Mouse (Mus musculus): Measurements from ENCODE around the gene Adap2. TPM values are rescaled to one million over a fixed set of nuclear protein-coding genes. Genes with fewer than 3 reads are reported as not detected.

Gene Adap2
- total and polyA plus RNA-seq, 3 experiments = 0.49 TPM; not detected in 2

GRCm38 (mm10) chr11:80190280-80190679 is 36.4 kb downstream of the Adap2 start:
- TF ChIP-seq ELF1 (IDR thresholded peaks at IDR 0.05; ENCODE audit: low read depth, low read length) = no peak
- TF ChIP-seq MYC (IDR thresholded peaks at IDR 0.05; ENCODE audit: low read depth, low read length) = no peak
- TF ChIP-seq UBTF (IDR thresholded peaks at IDR 0.05; ENCODE audit: low read depth, low read length) = no peak
- no peak for TF ChIP-seq ZKSCAN1 (IDR thresholded peaks at IDR 0.05; ENCODE audit: borderline replicate concordance, low read depth, low read length)
- no peak for TF ChIP-seq CHD1 (IDR thresholded peaks at IDR 0.05; ENCODE audit: low read depth, low read length)
- TF ChIP-seq JUN (IDR thresholded peaks at IDR 0.05; ENCODE audit: insufficient read depth, low read depth, low read length) = no peak
- Histone ChIP-seq H3K27me3 (replicated peaks) (no peaks in the 10 kb centered on the region), H3K27ac (ENCODE audit: insufficient read depth, low read depth) (no peak overlapping the region), H3K79me2 (replicated peaks; ENCODE audit: control insufficient read depth, extremely low read depth, insufficient read depth, poor library complexity, severe bottlenecking) (no peaks in the 10 kb centered on the region), H3K4me3 (replicated peaks in 1 of 3; ENCODE audit: low read depth in 2 of 3, low read length in 2 of 3, poor library complexity in 1 of 3) (no peak overlapping the region), H3K9ac (ENCODE audit: insufficient read depth, low read depth) (no peak overlapping the region), H3K4me1 (ENCODE audit: control insufficient read depth in 1 of 2, insufficient read depth in 2 of 2) (peaks cover 0 to 9% of the 10 kb centered on the region in 2 experiments; a peak in 2 of 4 replicates), H3K4me2 (ENCODE audit: insufficient read depth, low read depth, poor library complexity, severe bottlenecking) (no peak overlapping the region), H3K36me3 (replicated peaks in 1 of 2; ENCODE audit: control insufficient read depth in 1 of 2, insufficient read depth in 1 of 2, low read length in 1 of 2) (peaks cover 39 to 67% of the 10 kb centered on the region in 2 experiments), H3K9me3 (replicated peaks; ENCODE audit: low read length) (peaks cover 14% of the 10 kb centered on the region)
- DNase-seq (ENCODE audit: extremely low read depth) = no peak
- dilution Hi-C loops (cut with MboI; ENCODE audit: extremely low pct_ligation_motif_present, extremely low pct_unique_long_range_greater_than_20kb, low sequenced_read_pairs) (no loop called here), in situ Hi-C loops (cut with MboI; ENCODE audit: low pct_ligation_motif_present, low pct_unique_long_range_greater_than_20kb, low sequenced_read_pairs) (no loop called here)

DNA sequence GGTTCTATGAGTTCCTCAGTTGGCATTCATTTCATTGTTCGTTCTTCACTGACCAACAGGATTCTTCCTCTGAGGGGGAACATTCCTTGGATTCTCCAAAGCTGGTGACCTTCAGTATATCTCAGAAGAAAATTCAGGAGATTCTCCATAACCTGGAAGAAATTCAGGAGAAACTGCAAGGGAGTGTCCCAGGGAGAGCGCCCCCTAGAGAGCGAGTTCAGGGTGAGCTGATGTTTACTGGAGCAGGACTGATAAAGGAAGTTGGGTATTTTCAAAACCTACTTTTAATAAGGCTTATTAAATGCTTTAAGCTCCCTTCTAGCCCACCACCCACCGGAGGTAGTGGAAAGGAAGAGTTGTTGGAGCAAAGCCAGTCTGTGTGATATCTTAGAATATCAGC is 39.9 kb downstream of the Adap2 start:
- TF ChIP-seq CTCF (conservative IDR thresholded peaks at IDR 0.05 in 1 of 2, IDR thresholded peaks at IDR 0.05 in 1 of 2; ENCODE audit: low read depth in 2 of 2, low read length in 2 of 2) (peak in 1 of 2 experiments; percentile 46; a peak in 3 of 4 replicates), USF2 (conservative IDR thresholded peaks at IDR 0.05; ENCODE audit: low read depth, low read length) (no peak)
- no peaks in the 10 kb centered on the region; a peak in 1 of 4 replicates for H3K4me1 ChIP-seq (ENCODE audit: control insufficient read depth in 1 of 2, insufficient read depth in 2 of 2)
- no peaks in the 10 kb centered on the region for H3K79me2 ChIP-seq (replicated peaks; ENCODE audit: control insufficient read depth, extremely low read depth, insufficient read depth, poor library complexity, severe bottlenecking)
- H3K36me3 ChIP-seq (replicated peaks in 1 of 2; ENCODE audit: control insufficient read depth in 1 of 2, insufficient read depth in 1 of 2, low read length in 1 of 2) = peaks cover 36 to 86% of the 10 kb centered on the region in 2 experiments
- no peaks in the 10 kb centered on the region for H3K27me3 ChIP-seq (replicated peaks)
- H3K9me3 ChIP-seq (replicated peaks; ENCODE audit: low read length) = peaks cover 11% of the 10 kb centered on the region
- H3K4me3 ChIP-seq (replicated peaks in 1 of 3; ENCODE audit: low read depth in 2 of 3, low read length in 2 of 3, poor library complexity in 1 of 3) = no peak overlapping the region
- in situ Hi-C loops (cut with MboI; ENCODE audit: low pct_ligation_motif_present, low pct_unique_long_range_greater_than_20kb, low sequenced_read_pairs) = no loop called here
- dilution Hi-C loops (cut with MboI; ENCODE audit: extremely low pct_ligation_motif_present, extremely low pct_unique_long_range_greater_than_20kb, low sequenced_read_pairs) = no loop called here
- H3K9ac ChIP-seq (ENCODE audit: insufficient read depth, low read depth) = no peak overlapping the region
- H3K27ac ChIP-seq (ENCODE audit: insufficient read depth, low read depth) = no peak overlapping the region
- no peak overlapping the region for H3K4me2 ChIP-seq (ENCODE audit: insufficient read depth, low read depth, poor library complexity, severe bottlenecking)
- DNase-seq (ENCODE audit: extremely low read depth) = no peak

- H3K4me1 ChIP-seq (ENCODE audit: control insufficient read depth in 1 of 2, insufficient read depth in 2 of 2) = no peaks in the 10 kb centered on the region; a peak in 1 of 4 replicates
- H3K9ac ChIP-seq (ENCODE audit: insufficient read depth, low read depth) = no peak overlapping the region
- in situ Hi-C loops (cut with MboI; ENCODE audit: low pct_ligation_motif_present, low pct_unique_long_range_greater_than_20kb, low sequenced_read_pairs) = no loop called here
- H3K4me2 ChIP-seq (ENCODE audit: insufficient read depth, low read depth, poor library complexity, severe bottlenecking) = no peak overlapping the region
- dilution Hi-C loops (cut with MboI; ENCODE audit: extremely low pct_ligation_motif_present, extremely low pct_unique_long_range_greater_than_20kb, low sequenced_read_pairs) = no loop called here
- no peak for TF ChIP-seq MYC (IDR thresholded peaks at IDR 0.05; ENCODE audit: low read depth, low read length)
- no peak for TF ChIP-seq POLR2A (IDR thresholded peaks at IDR 0.05; ENCODE audit: low read depth, low read length)
- TF ChIP-seq MXI1 (IDR thresholded peaks at IDR 0.05; ENCODE audit: low read depth, low read length) = no peak
- no peak for TF ChIP-seq E2F4 (IDR thresholded peaks at IDR 0.05; ENCODE audit: insufficient replicate concordance, low read depth, low read length)
- TF ChIP-seq POLR2AphosphoS2 (IDR thresholded peaks at IDR 0.05; ENCODE audit: low read depth, low read length) = no peak
- no peak for TF ChIP-seq ELF1 (IDR thresholded peaks at IDR 0.05; ENCODE audit: low read depth, low read length)
- no peak for TF ChIP-seq MAFK (IDR thresholded peaks at IDR 0.05; ENCODE audit: insufficient replicate concordance, low read length)
- no peak for TF ChIP-seq NELFE (IDR thresholded peaks at IDR 0.05; ENCODE audit: low read depth, low read length)
- TF ChIP-seq CTCF (conservative IDR thresholded peaks at IDR 0.05 in 1 of 2, IDR thresholded peaks at IDR 0.05 in 1 of 2; ENCODE audit: low read depth in 2 of 2, low read length in 2 of 2) = no peak
- no peak for TF ChIP-seq JUND (conservative IDR thresholded peaks at IDR 0.05; ENCODE audit: low read depth, low read length)
- TF ChIP-seq ETS1 (conservative IDR thresholded peaks at IDR 0.05; ENCODE audit: low read depth, low read length) = no peak
- no peak for TF ChIP-seq BHLHE40 (IDR thresholded peaks at IDR 0.05; ENCODE audit: low read depth, low read length)
- TF ChIP-seq ZMIZ1 (IDR thresholded peaks at IDR 0.05; ENCODE audit: low read depth, low read length) = no peak
- TF ChIP-seq MAZ (IDR thresholded peaks at IDR 0.05; ENCODE audit: low read depth, low read length) = no peak
- no peak overlapping the region for H3K4me3 ChIP-seq (replicated peaks in 1 of 3; ENCODE audit: low read depth in 2 of 3, low read length in 2 of 3, poor library complexity in 1 of 3)
- H3K9me3 ChIP-seq (replicated peaks; ENCODE audit: low read length) = peaks cover 11% of the 10 kb centered on the region
- H3K27ac ChIP-seq (ENCODE audit: insufficient read depth, low read depth) = no peak overlapping the region
- H3K27me3 ChIP-seq (replicated peaks) = no peaks in the 10 kb centered on the region
- no peaks in the 10 kb centered on the region for H3K79me2 ChIP-seq (replicated peaks; ENCODE audit: control insufficient read depth, extremely low read depth, insufficient read depth, poor library complexity, severe bottlenecking)
- peaks cover 24 to 73% of the 10 kb centered on the region in 2 experiments for H3K36me3 ChIP-seq (replicated peaks in 1 of 2; ENCODE audit: control insufficient read depth in 1 of 2, insufficient read depth in 1 of 2, low read length in 1 of 2)
- DNase-seq (ENCODE audit: extremely low read depth) = no peak
Measured at GRCm38 (mm10) chr11:80196351-80196750, 42.4 kb downstream of the Adap2 start.

All from CH12.LX (cell line).